Mouse (Mus musculus) brain, embryonic 14.5 days (tissue): ENCODE data around the gene Mgea5.

Experiments used
- CTCF ChIP-seq: fragments of 200-500 bp; IDR thresholded peaks from 2 replicates; pipeline ENCODE4 v1.5.1; 2012; ENCODE audit warnings: inconsistent platforms, mild to moderate bottlenecking, moderate library complexity, borderline replicate concordance; ENCODE audit not compliant: insufficient read depth, insufficient read length; ENCODE audit errors: extremely low read depth
- POLR2A ChIP-seq: fragments of 200-500 bp; IDR thresholded peaks from 2 replicates; pipeline ENCODE4 v1.6.1; 2012; ENCODE audit warnings: mild to moderate bottlenecking, inconsistent platforms, borderline replicate concordance; ENCODE audit not compliant: poor library complexity, insufficient read depth, insufficient read length, severe bottlenecking; ENCODE audit errors: extremely low read depth

- no peak for TF ChIP-seq POLR2A
- TF ChIP-seq CTCF = no peak
Observed at GRCm38 (mm10) chr19:45730042-45730441, 53.6 kb downstream of the Mgea5 start.
